Mouse (Mus musculus) neural tube, embryonic 15.5 days (tissue): ENCODE data around the gene Tlk1. TPM values are rescaled to one million over a fixed set of nuclear protein-coding genes. Genes with fewer than 3 reads are reported as not detected.

Experiments
- ATAC-seq: fragments of 200-750 bp; cut with Nextera tagmentation; 2 replicates; pipeline ENCODE4 v1.8.0; 2017; ENCODE audit warnings: mild to moderate bottlenecking, moderate TSS enrichment, moderate library complexity; ENCODE audit not compliant: low FRiP score
- H3K27ac ChIP-seq: fragments of 300-500 bp; sonication (generic); replicated peaks from 2 replicates; pipeline ENCODE4 v1.5.1; 2015; ENCODE audit warnings: mild to moderate bottlenecking, inconsistent platforms
- H3K27me3 ChIP-seq: fragments of 300-500 bp; sonication (generic); replicated peaks from 2 replicates; pipeline ENCODE4 v1.6.1; 2015; ENCODE audit warnings: inconsistent platforms
- H3K36me3 ChIP-seq: fragments of 300-500 bp; sonication (generic); 2 replicates; pipeline ENCODE4 v1.6.1; 2015; ENCODE audit warnings: inconsistent platforms
- H3K4me1 ChIP-seq: fragments of 300-500 bp; sonication (generic); 2 replicates; pipeline ENCODE4 v1.6.1; 2015; ENCODE audit warnings: inconsistent platforms
- H3K4me2 ChIP-seq: fragments of 300-500 bp; sonication (generic); 2 replicates; pipeline ENCODE4 v1.6.1; 2015; ENCODE audit warnings: inconsistent platforms, mild to moderate bottlenecking, moderate library complexity
- H3K4me3 ChIP-seq: fragments of 300-500 bp; sonication (generic); replicated peaks from 2 replicates; pipeline ENCODE4 v1.5.1; 2015; ENCODE audit warnings: mild to moderate bottlenecking, inconsistent platforms
- H3K9ac ChIP-seq: fragments of 300-500 bp; sonication (generic); replicated peaks from 2 replicates; pipeline ENCODE4 v1.6.1; 2015; ENCODE audit warnings: mild to moderate bottlenecking, inconsistent platforms
- H3K9me3 ChIP-seq: fragments of 300-500 bp; sonication (generic); replicated peaks from 2 replicates; pipeline ENCODE4 v1.6.1; 2016; ENCODE audit warnings: inconsistent platforms
- WGBS: fragments of 180-500 bp; shearing (Covaris S2); methylation state at CpG from one replicate; pipeline ENCODE4 v1.1.7; 2015; ENCODE audit warnings: mixed read lengths; 5-methylcytosine and 5-hydroxymethylcytosine counted together
- polyA plus RNA-seq: library from polyadenylated mRNA; unstranded; fragments of >200 nt; fragmentation: Nextera tagmentation; extraction: Ambion mirVana; gene quantifications from 2 replicates; pipeline ENCODE4 v1.2.1, GENCODE M21; 2015

The Tlk1 gene
- polyA plus RNA-seq, 1 experiment from 2014 or later: 27.4 TPM

GRCm38 (mm10) chr2:70830683-70831082, 5.2 kb upstream of the Tlk1 start:
- ATAC-seq: no peak
- H3K4me3 ChIP-seq: no peak overlapping the region
- H3K27me3 ChIP-seq: no peaks in the 10 kb centered on the region
- no peaks in the 10 kb centered on the region for H3K9me3 ChIP-seq
- WGBS: 67% methylated on average over 2 of the region's 2 CpGs
- H3K36me3 ChIP-seq: no peaks in the 10 kb centered on the region
- H3K9ac ChIP-seq: no peak overlapping the region
- H3K27ac ChIP-seq: no peak overlapping the region
- no peak overlapping the region for H3K4me2 ChIP-seq
- 0 out of 2 replicates have a peak, but pooled peaks cover 6% of the 10 kb centered on the region for H3K4me1 ChIP-seq

DNA sequence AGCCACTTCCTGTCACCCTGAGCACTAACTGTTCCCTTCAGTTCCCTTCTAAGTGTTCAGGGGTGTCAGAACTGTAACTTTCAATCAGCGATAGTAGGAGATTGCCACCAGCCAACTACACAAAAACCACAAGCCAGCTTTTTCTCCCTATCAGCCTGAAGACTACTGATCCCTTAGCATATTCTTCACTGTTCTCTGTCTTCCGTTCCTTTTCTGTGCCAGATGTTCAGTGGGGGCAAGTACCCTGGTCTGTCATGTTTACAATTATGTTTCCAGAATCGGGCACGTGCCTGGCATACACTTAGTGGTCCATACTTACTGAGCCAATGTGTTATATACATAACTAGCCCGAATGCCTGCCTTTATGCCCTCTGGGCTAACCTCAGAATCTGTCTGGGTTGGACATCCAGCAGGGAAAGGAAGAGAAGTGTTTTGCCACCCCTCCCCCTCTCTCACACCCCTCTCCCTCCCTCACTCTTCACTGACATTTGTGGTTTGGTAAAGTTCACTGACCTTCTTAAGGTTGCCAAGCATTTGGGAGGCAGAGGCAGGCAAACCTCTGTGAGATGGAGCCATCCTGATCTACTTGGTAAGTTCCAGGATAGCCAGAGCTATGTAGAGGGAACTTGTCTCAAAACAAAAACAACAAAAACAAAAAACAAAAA, 4.5 kb upstream of the Tlk1 start:
- 0 out of 2 replicates have a peak, but pooled peaks cover 6% of the 10 kb centered on the region for H3K4me1 ChIP-seq
- 89% methylated on average over 5 of the region's 5 CpGs for WGBS
- no peaks in the 10 kb centered on the region for H3K9me3 ChIP-seq
- no peak overlapping the region for H3K4me3 ChIP-seq
- H3K36me3 ChIP-seq: no peaks in the 10 kb centered on the region
- no peak overlapping the region for H3K4me2 ChIP-seq
- H3K27ac ChIP-seq: no peak overlapping the region
- no peaks in the 10 kb centered on the region for H3K27me3 ChIP-seq
- ATAC-seq: no peak
- H3K9ac ChIP-seq: no peak overlapping the region

DNA sequence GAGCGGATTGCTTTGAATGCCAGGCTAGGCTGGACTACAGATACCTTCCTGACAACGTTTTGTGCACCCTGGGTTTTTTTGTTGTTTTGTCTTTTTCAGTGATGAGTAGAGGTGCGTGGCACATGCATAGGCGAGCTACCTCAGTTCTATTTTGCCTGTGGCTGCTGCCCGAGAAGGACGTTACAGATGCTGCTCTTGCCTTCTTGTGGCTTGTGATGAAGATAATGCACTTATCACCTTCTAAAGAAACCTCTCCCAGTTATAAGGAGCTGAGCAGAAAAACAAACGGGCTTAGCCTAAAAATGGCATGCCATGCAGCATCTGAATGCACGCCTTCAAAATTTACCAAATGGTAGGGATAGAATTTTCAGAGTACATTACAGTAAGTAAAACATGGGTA, 2.3 kb upstream of the Tlk1 start:
- Histone ChIP-seq H3K27ac (no peak overlapping the region), H3K4me3 (no peak overlapping the region), H3K9ac (no peak overlapping the region), H3K4me1 (peaks cover 13% of the 10 kb centered on the region), H3K36me3 (no peaks in the 10 kb centered on the region), H3K4me2 (no peak overlapping the region), H3K9me3 (no peaks in the 10 kb centered on the region), H3K27me3 (no peaks in the 10 kb centered on the region)
- ATAC-seq: no peak
- WGBS: 88% methylated on average over 8 of the region's 8 CpGs

DNA sequence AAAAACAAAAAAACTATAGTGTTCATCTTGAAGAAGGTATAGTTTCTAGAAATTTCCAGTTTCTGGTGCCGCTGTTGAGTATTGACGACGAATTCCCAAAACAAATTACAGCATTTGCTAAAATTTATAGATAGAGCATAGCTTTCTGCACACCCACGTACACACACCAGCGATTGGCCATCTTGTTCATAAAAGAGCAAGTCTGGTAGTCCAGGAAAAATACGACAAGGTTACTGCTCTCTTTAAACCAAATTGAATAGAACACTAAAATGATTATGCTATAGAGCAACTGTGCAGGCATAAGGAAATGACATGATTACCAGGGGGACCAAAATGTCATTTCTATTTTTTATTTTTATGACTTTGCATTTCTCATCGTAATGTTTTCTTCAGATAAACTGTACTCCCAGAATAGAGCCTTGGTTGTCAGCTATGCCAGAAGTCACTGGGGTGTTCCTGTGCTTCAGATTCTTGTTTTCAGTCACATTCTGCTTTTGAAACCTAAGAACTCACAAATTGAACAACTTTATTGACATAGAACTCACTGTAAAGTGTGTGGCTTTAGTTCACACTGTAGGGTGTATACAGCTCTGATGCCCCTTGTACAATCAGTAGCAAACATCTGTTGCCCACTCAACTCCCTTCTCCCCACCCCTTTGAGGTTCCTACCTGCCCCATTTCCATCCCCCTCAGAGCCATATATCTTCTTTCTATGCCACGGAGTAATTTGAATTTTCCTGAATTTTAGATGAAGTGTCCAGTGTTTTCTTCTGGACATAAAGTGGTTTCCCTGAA, 1.1 kb upstream of the Tlk1 start:
- no peak overlapping the region for H3K4me3 ChIP-seq
- H3K9ac ChIP-seq: no peak overlapping the region
- H3K36me3 ChIP-seq: no peaks in the 10 kb centered on the region
- no peaks in the 10 kb centered on the region for H3K27me3 ChIP-seq
- ATAC-seq: no peak
- no peaks in the 10 kb centered on the region for H3K9me3 ChIP-seq
- H3K27ac ChIP-seq: no peak overlapping the region
- 59% methylated on average over 8 of the region's 8 CpGs for WGBS
- H3K4me2 ChIP-seq: peak overlapping the region; percentile 59
- peaks cover 23% of the 10 kb centered on the region for H3K4me1 ChIP-seq

GRCm38 (mm10) chr2:70824838-70825370, 624 bp downstream of the Tlk1 start:
- Histone ChIP-seq H3K27me3 (no peaks in the 10 kb centered on the region), H3K9ac (peak overlapping the region; percentile 88), H3K4me3 (peak overlapping the region; percentile 90), H3K9me3 (no peaks in the 10 kb centered on the region), H3K36me3 (no peaks in the 10 kb centered on the region), H3K4me1 (peaks cover 23% of the 10 kb centered on the region), H3K27ac (peak overlapping the region; percentile 100), H3K4me2 (peak overlapping the region; percentile 59)
- peak; percentile 73 for ATAC-seq
- under 1% methylated on average over 59 of the region's 59 CpGs for WGBS

DNA sequence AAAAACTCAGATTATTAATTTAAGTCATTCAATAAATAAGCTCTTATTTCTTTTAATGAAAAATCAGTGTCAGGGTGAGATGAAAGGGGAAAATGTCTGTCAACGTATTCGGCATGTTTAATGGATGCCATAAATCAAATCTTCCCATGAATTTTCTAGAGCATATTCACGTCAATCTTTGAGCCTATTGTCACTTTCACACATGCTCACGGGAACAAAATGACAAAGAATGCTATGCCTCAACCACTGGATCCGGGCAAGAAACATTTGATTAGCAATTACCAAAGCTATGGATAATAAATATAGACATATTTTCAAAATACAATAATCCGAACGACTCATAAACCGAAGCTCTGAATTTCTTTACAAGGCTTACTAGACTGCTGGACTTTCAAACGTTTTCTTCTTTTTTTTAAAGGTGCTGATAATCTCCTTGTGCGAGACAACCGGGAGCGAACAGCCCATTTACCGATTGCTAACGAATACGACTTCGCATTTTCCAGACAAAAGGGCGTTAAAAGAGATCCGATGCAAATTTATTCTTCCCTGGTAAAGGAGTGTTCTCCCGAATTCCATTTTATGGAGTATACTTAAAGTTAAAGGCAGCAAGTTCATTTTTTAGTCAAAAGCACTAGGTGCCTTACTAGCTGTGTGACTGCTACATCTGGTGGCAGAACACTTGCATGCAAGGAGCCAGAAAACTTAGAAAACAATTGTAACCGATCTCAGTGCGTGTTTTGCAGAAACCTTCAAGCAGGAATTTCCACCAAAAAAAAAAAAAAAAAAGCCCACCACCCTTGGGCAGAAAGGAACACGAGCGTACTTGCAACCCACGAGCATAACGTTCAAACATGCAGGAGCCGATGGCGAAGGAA, 1.4 kb downstream of the Tlk1 start:
- H3K27me3 ChIP-seq: no peaks in the 10 kb centered on the region

GRCm38 (mm10) chr2:70823434-70823833, 2.1 kb downstream of the Tlk1 start:
- Histone ChIP-seq H3K9ac (no peak overlapping the region), H3K4me3 (peak overlapping the region; percentile 21)
- 41% methylated on average over 5 of the region's 5 CpGs for WGBS

More for the DNA sequence above, 1.4 kb downstream of the Tlk1 start:
- ATAC-seq: 0 out of 2 replicates have a peak, but pooled peaks have one; percentile 39
- H3K4me1 ChIP-seq: peaks cover 23% of the 10 kb centered on the region
- peak overlapping the region; percentile 88 for H3K9ac ChIP-seq
- H3K36me3 ChIP-seq: no peaks in the 10 kb centered on the region
- H3K4me2 ChIP-seq: peak overlapping the region; percentile 59
- H3K27ac ChIP-seq: peak overlapping the region; percentile 100
- H3K4me3 ChIP-seq: peak overlapping the region; percentile 90
- H3K9me3 ChIP-seq: no peaks in the 10 kb centered on the region
- WGBS: under 1% methylated on average over 27 of the region's 27 CpGs

GRCm38 (mm10) chr2:70816939-70817338, 8.6 kb downstream of the Tlk1 start:
- Histone ChIP-seq H3K36me3 (no peaks in the 10 kb centered on the region), H3K4me3 (no peak overlapping the region), H3K27ac (no peak overlapping the region), H3K4me1 (peaks cover 9% of the 10 kb centered on the region), H3K4me2 (no peak overlapping the region), H3K27me3 (no peaks in the 10 kb centered on the region), H3K9me3 (no peaks in the 10 kb centered on the region), H3K9ac (no peak overlapping the region)
- no peak for ATAC-seq
- WGBS: 60% methylated on average over 3 of the region's 3 CpGs

More at GRCm38 (mm10) chr2:70823434-70823833, 2.1 kb downstream of the Tlk1 start:
- no peaks in the 10 kb centered on the region for H3K9me3 ChIP-seq
- no peak overlapping the region for H3K27ac ChIP-seq
- ATAC-seq: no peak
- H3K27me3 ChIP-seq: no peaks in the 10 kb centered on the region
- no peaks in the 10 kb centered on the region for H3K36me3 ChIP-seq
- H3K4me2 ChIP-seq: peak overlapping the region; percentile 59
- H3K4me1 ChIP-seq: peaks cover 26% of the 10 kb centered on the region

DNA sequence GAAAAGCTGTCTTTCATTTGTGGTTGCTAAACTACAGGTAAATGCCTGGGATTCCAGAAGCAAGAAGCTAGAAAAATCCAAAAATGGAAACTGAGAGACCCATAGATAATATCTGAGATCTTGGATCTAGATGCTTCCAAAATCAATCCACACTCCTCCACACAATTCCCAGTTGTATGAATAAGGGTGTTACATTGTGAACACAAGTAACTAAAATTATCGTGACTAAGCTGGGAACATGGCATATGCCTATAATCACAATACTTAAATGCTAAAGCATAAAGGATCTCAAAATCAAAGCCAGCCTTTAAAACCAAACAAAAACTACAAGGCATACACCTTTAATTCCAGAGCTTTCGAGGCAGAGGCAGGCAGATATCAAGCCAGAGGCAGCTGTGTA, 9.5 kb downstream of the Tlk1 start:
- H3K36me3 ChIP-seq: no peaks in the 10 kb centered on the region
- no peak overlapping the region for H3K4me2 ChIP-seq
- ATAC-seq: no peak
- no peaks in the 10 kb centered on the region for H3K9me3 ChIP-seq
- WGBS: 91% methylated on average over 2 of the region's 2 CpGs
- peaks cover 5% of the 10 kb centered on the region; the same call in 1 of the 2 replicates for H3K4me1 ChIP-seq
- H3K27ac ChIP-seq: no peak overlapping the region
- H3K9ac ChIP-seq: no peak overlapping the region
- H3K4me3 ChIP-seq: no peak overlapping the region
- no peaks in the 10 kb centered on the region for H3K27me3 ChIP-seq

GRCm38 (mm10) chr2:70813608-70814007, 11.9 kb downstream of the Tlk1 start:
- Histone ChIP-seq H3K27ac (no peak overlapping the region), H3K27me3 (no peaks in the 10 kb centered on the region), H3K36me3 (no peaks in the 10 kb centered on the region), H3K4me2 (no peak overlapping the region), H3K4me1 (peaks cover 9% of the 10 kb centered on the region; the same call in 1 of the 2 replicates), H3K4me3 (no peak overlapping the region), H3K9me3 (no peaks in the 10 kb centered on the region), H3K9ac (no peak overlapping the region)
- 81% methylated on average over 4 of the region's 4 CpGs for WGBS
- no peak for ATAC-seq

DNA sequence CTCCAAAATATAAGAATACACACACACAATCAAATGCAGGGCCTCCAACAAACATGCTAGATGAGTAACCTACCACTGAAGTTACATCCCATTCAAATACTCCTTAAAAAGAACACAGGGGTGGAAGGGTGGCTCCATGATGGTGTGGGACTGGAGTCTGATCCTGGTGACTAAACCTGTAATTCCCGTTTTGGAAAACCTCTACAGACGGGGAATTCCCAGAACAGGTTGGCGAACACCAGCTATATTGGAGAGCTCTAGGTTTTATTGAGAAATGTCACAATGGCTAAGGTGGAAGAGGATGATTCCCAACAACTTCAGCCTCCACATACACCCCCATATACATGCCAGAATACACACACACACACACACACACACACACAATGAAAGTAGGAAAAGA, 14.1 kb downstream of the Tlk1 start:
- Histone ChIP-seq H3K27ac (no peak overlapping the region), H3K9ac (no peak overlapping the region), H3K4me2 (no peak overlapping the region), H3K4me1 (peaks cover 7% of the 10 kb centered on the region; the same call in 1 of the 2 replicates), H3K27me3 (no peaks in the 10 kb centered on the region), H3K36me3 (no peaks in the 10 kb centered on the region), H3K4me3 (no peak overlapping the region), H3K9me3 (no peaks in the 10 kb centered on the region)
- no peak for ATAC-seq
- 74% methylated on average over 3 of the region's 3 CpGs for WGBS
